Mouse (Mus musculus) liver, adult 2 months (tissue): ENCODE data around the gene Kctd2.

ENCODE experiments used
- CTCF ChIP-seq: fragments of 200-500 bp; IDR thresholded peaks from 2 replicates; pipeline ENCODE4 v1.5.1; 2011; ENCODE audit warnings: low read depth, low read length, control low read depth
- POLR2A ChIP-seq: fragments of 200-500 bp; IDR thresholded peaks from 2 replicates; pipeline ENCODE4 v1.6.1; 2011; ENCODE audit warnings: low read length, control low read depth; ENCODE audit not compliant: insufficient read depth; ENCODE audit errors: extremely low read depth

DNA sequence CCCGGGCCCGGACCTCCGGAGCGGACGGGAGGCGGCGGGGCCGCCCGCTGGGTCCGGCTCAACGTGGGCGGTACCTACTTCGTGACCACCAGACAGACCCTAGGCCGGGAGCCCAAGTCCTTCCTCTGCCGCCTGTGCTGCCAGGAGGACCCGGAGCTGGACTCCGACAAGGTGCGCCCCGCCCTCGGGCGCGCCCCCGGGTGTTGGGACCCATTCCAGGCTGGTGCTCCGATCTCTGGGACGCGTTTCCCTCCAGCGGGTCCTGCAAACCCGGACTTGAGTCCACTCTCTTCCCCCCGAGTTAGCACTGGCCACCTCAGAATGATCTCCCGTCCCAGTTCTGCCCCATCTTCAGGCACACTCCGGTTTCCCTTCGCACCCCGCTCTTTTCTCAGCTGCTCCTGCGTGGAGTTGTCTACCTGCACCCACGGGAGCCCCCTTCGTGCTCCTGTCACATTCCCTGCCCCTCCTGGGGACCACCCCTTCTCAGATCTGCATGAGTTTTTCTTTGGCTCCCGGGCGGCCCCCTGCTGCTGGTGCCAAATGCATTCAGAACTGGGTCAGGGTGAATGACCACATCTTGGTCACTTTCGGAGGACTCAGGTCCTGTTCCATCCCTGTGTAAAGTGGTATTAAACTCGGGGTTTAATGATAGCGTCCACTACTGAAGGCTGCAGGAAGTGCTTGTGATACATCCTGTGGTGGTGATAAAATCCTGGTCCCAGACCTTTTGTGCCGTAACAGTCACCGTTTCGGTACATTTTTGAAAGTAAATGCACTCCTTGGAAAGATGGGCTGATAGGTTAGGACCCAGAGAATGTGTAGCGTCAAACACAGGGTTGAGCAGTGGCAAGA, 635 bp downstream of the Kctd2 start:
- TF ChIP-seq CTCF (no peak), POLR2A (no peak)
